Mouse (Mus musculus) heart, postnatal 36 days (tissue): ENCODE data around the gene Bcap29. TPM values are rescaled to one million over a fixed set of nuclear protein-coding genes. Genes with fewer than 3 reads are reported as not detected.
"Not testable (repeated sequence)": the region's sequence is repeated elsewhere in the genome, so short reads cannot be mapped to it uniquely, and the experiment has no call there.

Source experiments
- DNase-seq, 2 experiments: peaks; one replicate each; pipeline ENCODE4 v3.0.0; 2021 to 2022
- intact Hi-C: fragments of 180-260 bp; cut with DNase I; formaldehyde crosslinking; loops from one replicate; pipeline ENCODE4 v1.15.1; 2025
- total RNA-seq, 2 experiments: library from RNA; stranded (reverse); gene quantifications; 2 replicates each; pipeline ENCODE4 v1.2.3; 2021

Gene Bcap29
- total RNA-seq, result 10 to 100 TPM; 29.5 to 33.7 TPM

DNA sequence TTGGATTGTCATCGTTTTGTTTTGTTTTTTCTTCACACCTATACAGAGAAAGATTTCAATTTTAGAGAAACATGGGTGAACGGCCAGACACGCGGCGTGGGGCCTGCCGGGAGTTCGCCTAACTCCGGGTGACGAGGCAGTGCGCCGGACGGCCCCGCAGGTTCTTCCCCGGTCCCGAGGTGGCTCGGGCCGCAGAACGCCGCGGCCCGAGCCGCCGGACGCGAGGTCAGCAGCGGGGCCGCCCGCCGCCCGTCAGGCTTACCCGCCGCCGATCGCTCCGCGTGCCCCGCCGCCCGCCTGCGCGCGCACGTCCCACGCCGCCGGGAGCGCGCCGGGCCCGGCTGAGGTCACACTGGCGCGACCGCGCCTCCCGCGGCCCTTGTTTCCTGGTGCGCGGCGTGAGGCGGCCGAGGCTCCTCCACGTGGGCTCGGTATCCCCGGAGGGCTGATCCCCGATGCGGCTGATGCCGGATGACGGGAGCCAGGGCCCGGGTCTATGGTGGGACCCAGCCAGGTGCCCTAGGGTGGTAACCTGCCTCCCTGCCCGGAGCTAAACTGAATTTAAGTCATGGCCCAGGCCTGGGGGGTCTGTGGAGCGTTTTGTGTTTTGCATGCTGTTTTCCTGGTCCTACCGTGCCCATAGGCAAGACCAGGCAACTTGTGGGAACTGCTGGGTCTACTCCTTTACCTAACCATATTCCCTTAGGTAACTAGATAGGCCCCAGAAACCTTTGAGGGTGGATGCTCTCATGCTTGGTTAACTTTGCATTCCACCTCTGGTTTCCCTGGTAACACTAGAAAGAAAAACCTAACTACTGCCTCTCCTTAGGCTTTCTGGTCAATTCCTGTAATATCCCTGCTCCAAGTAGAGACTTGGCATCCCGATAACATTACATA, at the start of gene Bcap29:
Gene Bcap29 (minus strand): TSS at position 316 of the 897 bp plus-strand sequence.
- intact Hi-C loops, result loop anchor here (1.0 to 5.0 kb wide), 3 partner anchors 20 to 127 kb away; partner anchors contain the start of genes Cog5 and Dus4l
- DNase-seq, result peak; percentile 80 to 81

DNA sequence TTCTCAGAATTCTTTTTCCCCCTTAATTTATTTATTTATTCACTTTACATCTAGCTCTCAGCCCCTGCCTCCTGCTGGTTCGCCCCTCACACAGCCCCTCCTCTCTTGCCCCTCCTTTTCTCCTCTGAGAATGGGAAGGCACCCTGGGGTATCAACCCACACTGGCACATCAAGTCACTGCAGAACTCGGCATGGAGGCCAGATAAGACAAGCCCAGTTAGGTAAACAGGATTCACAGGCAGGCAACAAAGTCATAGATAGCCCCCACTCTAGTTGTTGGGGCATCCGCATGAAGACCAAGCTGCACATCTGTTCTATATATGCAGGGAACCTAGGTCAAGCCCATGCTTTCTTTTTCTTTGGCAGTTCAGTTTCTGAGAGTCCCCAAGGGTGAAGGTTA, 32.7 kb upstream of the Bcap29 start:
- intact Hi-C loops, result no loop called here
- no peak for DNase-seq

DNA sequence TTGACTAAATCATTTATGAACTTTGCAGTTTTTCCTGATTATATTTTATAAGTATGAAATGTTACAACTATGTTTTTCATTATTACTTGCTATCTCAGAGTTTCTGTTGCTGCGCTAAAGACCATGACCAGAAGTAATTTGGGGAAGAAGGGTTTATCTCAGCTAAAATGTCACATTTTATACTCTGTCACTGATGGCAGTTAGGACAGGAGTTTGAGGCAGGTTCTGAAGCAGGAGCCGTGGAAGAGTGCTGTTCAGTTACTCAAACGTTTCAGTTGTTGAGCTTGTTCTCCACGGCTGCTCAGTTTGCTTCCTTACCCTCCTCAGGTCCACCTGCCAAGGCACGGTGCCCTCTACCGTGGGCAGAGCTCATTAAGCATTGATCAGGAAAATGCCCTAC, 31.5 kb upstream of the Bcap29 start:
- DNase-seq, result no peak
- intact Hi-C loops, result no loop called here

DNA sequence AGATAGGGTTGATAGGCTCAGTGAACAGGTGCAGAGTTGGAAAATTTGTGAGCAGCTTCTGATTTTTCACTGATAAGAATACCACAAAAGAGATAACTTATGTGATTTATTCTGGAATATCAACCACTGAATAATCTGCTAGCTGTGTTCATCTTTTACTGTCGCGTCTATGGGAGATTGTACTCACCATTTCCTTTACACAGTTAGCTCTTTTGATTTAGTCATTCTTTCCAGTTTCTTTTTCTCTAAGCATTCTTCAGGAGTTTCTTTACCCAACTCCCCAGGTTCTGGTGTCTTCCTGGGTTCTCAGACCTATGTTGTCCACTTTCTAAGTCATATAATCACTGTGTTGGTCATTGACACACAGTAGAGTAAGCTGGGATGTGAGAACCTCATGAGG, 22.4 kb upstream of the Bcap29 start:
- DNase-seq, result no peak
- intact Hi-C loops, result loop anchor here (5.0 to 10.0 kb wide), 2 partner anchors 270 to 302 kb away; partner anchors contain the start of gene Dld

DNA sequence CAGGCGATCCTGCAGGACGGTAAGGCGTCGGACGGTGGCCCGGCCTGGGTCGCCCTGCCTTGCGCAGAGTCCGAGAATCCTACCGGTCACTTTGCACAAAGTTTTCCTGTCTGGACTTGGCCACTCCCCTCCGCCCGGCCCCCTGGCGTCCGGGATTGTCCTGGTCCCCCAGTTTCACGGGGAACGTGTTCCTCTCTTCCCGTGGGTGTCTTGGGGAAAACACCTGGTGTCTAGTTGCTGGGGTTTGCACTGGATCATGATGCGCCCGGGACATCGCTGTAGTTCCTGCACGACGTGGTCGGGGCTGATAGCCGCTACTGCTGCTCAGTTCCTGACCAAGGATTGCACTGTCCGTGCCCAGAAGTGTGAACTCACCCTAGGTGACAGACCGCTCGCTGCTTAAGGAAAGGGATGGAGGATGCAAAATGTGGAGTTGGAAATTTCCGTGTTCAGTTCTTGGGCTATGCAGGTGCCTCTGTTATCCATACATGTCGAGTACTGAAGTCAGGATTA, 20.6 kb upstream of the Bcap29 start:
- intact Hi-C loops, result loop anchor here (1.0 to 10.0 kb wide), 5 partner anchors 21 to 300 kb away; partner anchors contain the start of genes Bcap29, Cbll1 and Dld
- DNase-seq, result no peak

DNA sequence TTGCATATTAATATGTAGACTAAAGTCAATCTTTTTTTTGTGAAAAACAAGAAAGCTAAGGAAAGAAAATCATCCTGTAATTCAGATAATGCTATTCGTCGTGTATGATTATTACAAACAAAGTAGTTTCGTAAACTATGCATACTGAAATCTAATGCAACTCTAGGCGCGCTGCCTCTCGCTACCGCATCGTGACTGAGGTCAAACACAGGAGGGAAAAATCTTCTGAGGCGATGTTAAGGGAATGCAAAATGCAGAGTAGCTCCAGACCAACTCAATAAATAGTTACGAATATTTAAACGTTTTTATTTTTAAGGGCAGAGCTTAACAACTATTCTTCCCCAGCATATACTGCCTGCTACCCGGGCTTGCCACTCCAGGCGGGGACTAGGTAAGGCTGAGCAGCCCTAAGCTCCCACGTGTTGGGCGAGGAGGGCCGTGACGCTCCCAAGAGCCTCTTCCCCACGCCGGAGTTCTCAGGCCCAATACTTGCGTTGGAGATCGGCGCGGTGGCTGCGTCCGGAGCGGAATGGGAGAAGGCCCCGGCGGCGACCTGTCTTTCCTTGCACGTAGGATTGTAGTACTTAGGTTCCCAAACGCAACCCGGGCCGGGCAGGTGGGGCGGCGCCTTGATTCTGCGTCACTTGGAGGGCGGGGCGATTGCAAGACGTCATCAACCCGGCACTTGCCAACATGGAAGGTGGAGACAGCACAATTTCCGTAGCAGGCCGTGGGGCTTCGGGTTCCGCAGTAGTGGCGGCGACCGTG, 19.9 kb upstream of the Bcap29 start, which contains the start of the genes Dus4l and Cog5:
Gene Dus4l (minus strand): TSS at position 630 of the 768 bp plus-strand sequence.
Gene Cog5 (plus strand): TSS at position 673 of the 768 bp plus-strand sequence.
- peak; percentile 100 for DNase-seq

DNA sequence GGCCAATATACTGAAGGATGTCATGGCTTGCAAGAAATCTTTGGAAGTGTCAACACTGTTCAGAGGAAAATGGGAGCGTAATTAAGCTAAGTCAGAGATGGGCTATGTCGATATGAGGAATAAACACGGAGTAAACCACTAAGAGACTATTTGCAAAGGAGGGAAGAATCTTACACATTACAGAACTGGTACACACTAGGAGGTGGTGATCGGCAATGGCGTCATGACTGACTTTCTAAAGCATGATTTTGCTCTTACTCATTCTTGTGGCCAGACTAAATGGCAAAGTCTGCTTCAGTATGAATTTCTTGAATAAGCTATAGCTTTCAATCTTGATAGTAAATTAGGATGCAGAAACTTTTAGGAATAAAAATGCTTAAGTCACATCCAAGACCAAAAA, 19.2 kb upstream of the Bcap29 start:
- intact Hi-C loops, result loop anchor here (1.0 to 10.0 kb wide), 4 partner anchors 19 to 299 kb away; partner anchors contain the start of genes Bcap29, Cbll1 and Dld
- no peak for DNase-seq

More for the DNA sequence above, 19.9 kb upstream of the Bcap29 start, which contains the start of the genes Dus4l and Cog5:
- intact Hi-C loops, result loop anchor here (1.0 to 10.0 kb wide), 4 partner anchors 20 to 300 kb away; partner anchors contain the start of genes Bcap29, Cbll1 and Dld

DNA sequence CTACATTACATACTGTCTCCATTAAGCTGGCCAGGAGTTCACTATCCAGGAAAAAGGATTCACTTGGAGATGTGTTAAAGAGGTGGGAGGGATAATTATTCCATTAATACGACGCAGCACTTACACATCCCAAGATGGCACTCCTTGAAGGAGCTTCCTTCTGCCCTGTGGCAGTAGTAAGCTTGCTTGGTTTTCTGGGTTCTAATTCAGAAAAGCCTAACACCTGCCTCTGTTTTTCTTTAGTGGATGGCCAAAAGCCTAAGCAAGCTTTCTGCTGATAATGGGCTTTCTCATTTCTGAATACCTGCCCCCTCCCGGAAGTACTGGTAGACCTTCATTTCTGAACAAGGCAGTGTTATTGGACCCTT, 766 bp upstream of the Bcap29 start:
- intact Hi-C loops, result loop anchor here (5.0 kb wide), 1 partner anchor 87 kb away; no protein-coding TSS in a partner anchor
- DNase-seq, result no peak

DNA sequence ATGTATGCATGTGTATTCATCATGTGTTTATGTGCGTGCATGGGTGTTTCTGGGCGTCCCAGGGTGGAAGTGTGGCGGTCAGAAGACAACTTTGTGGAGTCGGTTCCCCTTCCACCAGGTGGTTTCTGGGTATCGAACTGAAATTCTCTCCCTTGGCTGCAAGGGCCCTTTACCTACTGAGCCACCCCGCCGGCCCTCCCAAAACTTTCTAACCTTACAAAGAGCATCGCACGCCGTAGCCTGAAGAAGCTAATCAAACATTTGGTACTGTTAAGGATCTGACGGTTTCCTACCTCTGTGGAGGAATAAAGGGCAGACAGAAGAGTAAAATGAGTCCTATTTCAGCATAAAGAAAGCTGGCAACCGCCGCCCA, 502 bp downstream of the Bcap29 start:
- peak in 1 of 2 experiments; percentile 29 for DNase-seq
- intact Hi-C loops, result loop anchor here (1.0 to 5.0 kb wide), 2 partner anchors 20 to 127 kb away; partner anchors contain the start of genes Cog5 and Dus4l

DNA sequence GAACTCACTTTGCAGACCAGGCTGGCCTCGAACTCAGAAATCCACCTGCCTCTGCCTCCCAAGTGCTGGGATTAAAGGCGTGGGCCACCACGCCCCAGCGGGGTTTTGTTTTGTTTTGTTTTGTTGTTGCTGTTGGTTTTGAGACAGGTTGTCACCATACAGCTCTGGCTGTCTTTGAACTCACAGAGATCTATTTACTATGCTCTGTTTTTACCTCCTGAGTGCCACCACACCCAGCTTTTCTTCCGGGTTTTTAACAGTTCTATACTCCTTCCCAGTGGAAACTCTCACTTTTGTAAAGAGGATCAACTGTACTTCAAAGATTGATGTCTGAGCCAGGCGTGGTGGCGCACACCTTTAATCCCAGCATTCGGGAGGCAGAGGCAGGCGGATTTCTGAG, 6.1 kb downstream of the Bcap29 start:
- intact Hi-C loops, DNase-seq: not testable (repeated sequence)

DNA sequence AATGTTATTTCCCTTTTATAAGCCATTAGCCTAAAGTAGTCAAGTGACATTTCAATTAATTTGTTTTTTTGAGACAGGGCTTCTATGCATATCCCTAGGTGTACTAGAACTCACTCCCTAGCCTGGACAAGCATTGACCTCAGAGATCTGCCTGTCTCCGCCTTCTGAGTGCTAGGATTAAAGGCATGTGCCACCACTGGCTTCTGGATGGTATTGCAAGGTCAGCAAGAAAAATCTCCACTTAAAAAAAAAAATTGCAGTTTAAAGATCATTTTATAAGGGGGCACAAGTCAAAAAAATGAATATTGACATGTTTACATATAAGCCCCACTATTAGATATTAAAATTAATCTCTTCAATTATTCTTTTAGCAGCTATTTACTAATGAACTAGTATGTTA, 9.4 kb downstream of the Bcap29 start:
- intact Hi-C loops, result no loop called here
- DNase-seq, result no peak

DNA sequence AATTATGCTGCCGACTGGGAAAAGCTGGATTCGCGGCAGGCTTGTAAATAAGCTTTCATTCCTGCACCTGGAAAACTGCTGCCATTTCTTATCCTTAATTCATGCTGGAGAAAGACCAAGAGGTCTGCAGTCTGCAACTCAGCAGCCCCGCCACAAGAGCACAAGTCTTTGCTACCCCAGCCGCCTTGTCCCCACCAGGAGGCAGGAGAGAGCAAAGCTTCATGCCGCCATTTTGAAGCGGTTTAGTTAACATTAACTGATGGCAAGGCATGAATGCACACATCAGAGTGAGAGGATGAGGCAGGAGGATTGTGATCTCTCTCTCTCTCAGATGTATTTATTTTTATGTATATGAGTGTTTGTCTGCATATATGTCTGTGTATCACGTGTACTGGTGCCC, 14.4 kb downstream of the Bcap29 start:
- intact Hi-C loops, result no loop called here
- no peak for DNase-seq

DNA sequence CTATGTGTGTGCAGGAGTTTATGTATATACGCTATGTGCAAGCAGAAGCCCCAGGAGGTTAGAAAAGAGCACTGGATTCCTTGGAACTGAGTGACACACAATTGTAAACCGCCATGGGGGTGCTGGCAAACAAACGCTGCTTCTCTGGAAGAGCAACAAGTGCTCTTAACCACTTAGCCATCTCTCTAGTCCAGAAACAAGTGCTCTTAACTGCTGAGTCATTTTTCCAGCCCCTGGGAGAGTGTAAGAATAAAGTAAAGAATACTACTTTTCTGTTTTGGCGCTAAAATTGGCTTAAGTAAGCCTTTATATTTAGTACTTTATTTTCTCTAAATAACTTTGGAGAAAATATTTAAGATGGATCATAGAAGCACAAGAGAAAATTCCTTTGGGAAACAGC, 21.1 kb downstream of the Bcap29 start:
- no peak for DNase-seq
- intact Hi-C loops, result no loop called here

DNA sequence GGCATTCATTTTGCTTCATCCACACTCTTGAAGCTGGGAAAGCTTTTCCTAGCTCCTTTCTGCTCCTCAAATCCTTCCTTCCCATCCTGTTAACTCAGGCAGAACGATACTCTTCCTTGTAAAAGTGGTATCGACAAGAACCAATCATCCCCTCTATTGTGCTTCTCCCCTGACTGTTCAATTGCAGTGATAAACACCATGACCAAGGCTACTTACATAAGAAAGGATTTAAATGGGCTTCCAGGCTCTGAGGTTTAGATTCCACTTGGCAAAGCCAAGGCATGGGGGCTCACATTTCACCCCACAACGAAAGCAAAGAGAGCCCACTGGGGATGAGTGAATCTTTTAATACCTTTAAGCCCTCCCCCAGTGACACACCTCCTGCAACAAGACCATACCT, 26.3 kb downstream of the Bcap29 start:
- intact Hi-C loops, result no loop called here
- no peak for DNase-seq

DNA sequence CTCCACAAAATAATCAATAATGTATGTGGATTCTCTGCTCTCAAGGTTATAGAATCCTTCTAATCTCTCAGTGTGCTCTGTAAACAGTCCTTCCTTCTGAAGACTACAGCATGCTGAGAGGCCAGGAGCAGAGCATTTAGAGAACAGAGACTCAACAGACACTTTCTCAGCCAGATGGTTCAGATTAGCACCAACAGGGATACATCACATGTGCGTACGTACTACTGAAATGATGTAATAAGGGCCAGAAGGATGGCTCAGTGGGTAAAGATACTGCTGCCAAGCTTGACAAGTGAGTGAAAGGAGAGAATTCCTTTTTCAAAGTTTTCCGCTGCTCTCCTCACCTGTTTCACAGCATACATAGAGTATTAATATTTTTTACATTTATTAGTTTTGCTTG, 29.6 kb downstream of the Bcap29 start:
- DNase-seq, result no peak
- intact Hi-C loops, result no loop called here

DNA sequence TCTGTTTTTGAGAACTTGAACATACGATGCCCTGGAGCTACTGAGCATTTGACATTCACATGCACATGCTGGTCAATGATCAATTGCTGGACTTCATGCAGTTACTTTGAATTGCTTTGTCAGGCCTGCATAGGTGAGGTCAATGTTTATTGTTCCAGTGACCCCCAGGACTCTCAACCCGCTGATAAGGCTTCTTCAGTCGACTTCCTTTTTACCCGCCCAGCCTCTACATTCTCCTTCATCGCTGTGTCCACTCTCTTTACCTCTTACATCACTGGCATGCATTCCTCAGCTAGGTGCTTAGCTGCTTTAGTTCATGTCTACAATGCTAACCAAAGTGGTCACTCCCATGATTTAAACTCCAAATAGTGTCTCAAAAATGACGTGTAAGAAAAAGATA, 30.9 kb downstream of the Bcap29 start:
- no peak for DNase-seq
- intact Hi-C loops, result no loop called here

DNA sequence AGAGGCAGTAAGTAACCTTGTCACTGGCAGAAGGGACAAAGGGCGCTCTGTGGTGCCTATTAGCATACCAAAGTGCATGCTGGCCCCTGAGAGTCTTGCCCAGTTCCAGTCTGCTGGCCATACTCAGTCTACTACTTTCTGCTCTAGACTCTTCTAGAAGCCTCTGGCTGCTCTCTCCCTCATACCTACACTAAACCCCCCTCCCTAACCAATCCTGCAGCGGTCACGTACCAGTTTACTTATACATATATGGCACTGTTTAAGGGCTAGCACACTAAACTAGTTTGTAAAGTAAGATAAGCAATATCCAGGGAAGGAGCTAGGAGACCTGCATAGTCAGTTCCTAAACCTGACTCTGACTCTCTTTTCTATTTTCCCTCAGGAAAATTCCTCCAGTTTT, 40.2 kb downstream of the Bcap29 start:
- intact Hi-C loops, result no loop called here
- DNase-seq, result no peak

DNA sequence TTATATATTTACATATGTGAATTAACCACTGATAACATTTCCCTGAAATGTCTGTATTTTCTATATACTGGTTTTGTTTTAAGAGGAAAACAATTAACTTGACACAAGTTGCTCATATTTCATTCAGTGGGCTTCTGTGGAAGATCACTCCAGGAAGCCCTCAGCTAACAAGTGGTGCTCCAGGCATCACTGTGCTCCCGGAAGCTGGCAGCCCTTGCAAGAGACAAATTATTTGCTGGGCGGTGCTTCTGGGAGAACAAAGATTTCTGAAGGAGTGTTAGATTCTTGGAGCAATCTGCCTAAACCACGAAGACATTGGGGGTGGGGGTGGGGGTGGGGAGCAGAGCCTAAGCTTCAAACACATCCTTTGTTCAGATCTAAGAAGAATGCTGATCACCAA, 42.4 kb downstream of the Bcap29 start:
- intact Hi-C loops, result no loop called here
- no peak for DNase-seq

DNA sequence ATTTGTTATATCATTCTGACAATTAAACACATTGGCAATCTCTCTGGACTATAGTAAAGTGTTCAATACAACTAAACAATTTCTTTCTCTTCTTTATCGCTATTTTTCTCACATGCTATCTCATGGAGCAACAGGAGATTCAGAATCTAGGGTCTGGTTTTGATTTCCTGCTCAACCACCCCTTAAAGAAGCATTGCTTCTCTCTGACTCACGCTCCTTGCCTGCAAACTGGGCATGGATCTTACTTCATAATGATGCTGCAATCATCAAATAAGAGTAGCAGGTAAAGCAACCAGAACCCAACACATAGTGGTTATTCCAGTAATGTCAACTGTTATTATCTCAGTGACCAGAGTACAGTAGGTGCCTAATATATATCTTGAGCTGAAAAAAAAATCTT, 50.7 kb downstream of the Bcap29 start:
- no peak for DNase-seq
- intact Hi-C loops, result no loop called here

DNA sequence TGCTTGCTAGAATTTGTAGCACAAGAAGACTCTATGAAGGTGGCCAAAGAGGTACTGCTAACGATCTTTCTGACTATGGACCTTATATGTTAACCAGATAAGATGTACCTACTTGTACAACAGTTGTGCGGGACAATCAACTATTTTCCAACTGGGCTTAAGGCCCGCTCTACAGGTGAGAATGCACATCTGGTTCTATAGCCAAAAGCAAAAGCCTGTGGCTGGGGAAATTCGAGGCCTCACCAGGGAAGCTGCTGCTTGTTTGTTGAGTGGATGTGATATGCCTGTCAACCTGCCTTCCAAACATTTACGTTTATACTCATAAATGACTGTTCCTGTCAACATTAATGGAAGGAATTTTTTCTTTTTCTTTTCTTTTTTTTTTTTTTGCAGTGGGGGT, 52.4 kb downstream of the Bcap29 start:
- intact Hi-C loops, result no loop called here
- DNase-seq, result no peak

DNA sequence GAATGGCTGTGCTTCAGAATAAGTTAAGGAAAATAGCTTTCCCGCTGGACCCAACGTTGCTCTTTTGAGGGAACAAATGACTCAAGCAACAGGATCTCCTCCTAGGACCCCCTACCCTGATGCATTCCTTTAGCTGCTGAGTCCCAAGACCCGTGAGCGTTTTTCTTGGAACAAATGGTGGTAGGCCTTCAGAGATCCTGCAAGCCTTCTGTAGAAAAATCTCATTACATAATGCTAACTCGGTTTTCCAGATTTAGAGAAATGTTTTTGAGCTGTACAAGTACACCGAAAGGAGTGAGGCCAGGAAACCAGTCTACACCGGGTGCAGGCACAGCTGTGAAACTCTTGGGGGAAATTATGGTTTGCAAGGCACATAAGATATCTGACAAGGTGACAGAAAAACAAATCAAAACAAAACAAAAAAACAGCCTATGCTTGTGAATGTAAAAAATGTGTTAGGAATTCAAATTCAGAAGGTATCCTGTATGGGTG, 53.1 kb downstream of the Bcap29 start:
- intact Hi-C loops, result no loop called here
- DNase-seq, result no peak
